Mouse (Mus musculus): Measurements from ENCODE around the gene Olfr854.

The Olfr854 gene

DNA sequence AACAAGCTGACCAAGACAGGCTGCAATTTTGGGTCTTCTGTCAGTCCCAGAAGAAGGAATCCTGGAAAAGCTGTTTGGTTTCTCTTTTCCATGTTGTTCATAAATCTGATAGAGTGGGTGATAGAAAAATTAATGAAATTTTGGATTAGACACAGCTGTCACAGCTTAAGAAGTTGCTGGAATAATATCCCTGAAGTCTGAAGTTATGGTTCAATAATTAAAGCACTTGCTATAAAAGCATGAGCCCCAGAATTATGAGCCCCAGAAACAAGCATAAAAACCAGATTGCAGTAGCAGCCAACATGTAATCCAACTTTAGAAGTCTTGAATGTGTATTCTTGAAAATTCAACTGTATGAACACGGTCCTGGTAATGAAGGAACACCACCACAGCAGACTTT lies at the start of gene Olfr854:
Gene Olfr854 (minus strand): TSS at position 101 of the 400 bp plus-strand sequence.
- DNase-seq (ENCODE audit: low read depth, low spot score), result no peak

DNA sequence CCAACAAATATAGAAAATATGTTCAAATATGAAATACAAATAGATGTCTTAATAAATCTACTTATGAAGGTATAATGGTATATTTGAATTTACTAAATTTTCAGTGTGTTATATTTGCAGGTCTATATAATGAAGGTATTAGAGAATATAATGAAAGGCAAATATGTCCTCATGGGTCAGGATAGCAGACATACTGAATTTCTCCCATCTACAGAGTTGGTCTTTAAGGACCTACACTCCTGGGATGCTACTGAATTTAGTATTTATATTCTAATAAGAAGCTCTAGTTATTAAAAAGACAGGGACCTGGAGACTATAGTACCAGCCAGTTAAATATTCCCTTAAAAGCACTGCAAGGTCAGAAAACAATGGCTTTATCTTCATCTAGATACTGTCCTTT lies 15.1 kb upstream of the Olfr854 start, which contains the start of gene Olfr855:
Gene Olfr855 (plus strand): TSS at position 301 of the 400 bp plus-strand sequence.
- DNase-seq (ENCODE audit: low read depth, low spot score), result no peak

DNA sequence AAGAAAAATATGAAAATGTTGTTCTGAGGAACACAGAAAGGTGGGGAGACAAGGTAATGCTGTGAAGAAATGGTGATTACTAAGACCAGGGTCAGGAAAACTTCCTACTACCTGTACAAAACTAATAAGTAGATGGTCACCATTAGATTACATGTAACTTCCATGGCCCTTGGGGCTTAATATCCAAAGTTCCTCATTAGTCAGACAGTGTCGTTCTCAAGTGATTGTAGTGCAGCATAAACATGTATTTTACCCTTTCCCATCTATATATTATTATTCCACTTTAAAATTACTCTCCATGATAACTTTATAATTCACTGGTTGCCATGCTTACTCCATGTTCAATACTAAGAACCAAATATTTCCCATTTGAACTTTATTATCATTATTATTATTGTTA lies 26.2 kb downstream of the Olfr854 start, which contains the start of gene Olfr853:
Gene Olfr853 (minus strand): TSS at position 101 of the 400 bp plus-strand sequence.
- DNase-seq (ENCODE audit: low read depth, low spot score), result no peak
